Mouse (Mus musculus): ENCODE results near the gene Rps8.

Rps8 gene

DNA sequence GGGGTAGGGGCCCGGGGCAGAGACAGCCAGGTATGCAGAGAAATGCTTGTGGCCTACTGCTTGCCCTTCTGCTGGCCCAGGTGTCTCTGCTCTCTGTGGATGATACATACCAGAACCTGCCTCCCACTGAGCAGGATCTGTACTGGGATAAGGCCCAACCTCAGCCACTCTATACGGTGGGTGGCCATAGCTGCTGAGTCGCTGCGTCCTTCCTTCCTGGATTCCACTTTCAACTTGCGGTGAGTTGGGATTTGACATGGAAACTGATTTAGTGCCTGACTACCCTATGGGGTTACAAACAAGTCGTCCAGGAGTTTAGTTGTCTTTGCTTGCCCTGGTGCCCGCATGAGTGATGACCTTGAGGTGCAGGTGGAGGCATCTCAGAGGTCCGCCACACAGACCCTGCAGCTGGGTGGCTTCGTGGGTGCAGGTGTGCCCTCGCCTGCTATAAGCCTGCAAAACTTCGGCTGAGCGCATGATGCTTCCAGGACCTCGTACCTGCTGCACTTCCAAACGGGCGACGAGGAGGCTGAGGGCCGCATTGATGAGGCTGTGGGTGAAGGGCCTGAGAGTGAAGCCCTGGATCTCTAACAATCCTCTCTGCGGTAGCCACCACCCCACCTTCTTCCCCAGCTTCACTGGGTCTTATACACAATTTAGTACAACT lies 7.9 kb downstream of the Rps8 start:
- no peak for DNase-seq (ENCODE audit: low spot score)

DNA sequence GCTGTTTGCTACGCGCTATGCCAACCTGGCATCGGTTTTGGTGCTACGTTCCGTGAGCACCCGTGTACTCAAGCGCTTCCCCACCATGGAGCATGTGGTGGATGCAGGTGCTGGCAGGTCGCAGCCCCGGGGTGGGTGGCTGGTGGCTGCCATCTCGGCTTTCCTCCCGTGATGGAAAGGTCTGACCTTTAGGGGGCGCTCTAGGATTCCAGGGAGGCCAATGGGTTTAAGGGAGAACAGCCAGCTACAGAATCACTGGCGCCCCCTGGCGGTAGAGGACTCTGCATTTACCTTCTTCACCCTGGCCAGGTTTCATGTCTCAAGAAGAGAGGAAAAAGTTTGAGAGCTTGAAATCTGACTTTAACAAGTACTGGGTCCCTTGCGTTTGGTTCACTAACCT lies 9.9 kb downstream of the Rps8 start:
- no peak for DNase-seq (ENCODE audit: low spot score)

DNA sequence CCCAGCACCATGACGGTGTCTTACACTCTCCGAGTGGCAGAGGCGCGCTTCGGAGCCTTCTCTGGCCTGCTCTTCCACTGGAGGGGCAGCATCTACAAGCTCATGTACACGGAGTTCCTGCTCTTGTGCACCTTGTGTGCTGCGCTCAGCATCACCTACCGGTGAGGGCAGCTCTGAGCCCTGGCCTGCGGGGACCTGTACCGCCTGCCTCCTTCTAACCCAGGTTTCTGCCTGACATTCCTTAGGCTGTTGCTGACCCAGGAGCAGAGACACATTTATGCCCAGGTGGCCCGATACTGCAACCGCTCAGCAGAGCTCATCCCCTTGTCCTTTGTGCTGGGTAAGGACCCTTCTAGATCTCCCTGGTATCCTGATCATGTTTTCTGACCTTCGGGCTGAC lies 10.8 kb downstream of the Rps8 start:
- no peak for DNase-seq (ENCODE audit: low spot score)

- DNase-seq (ENCODE audit: low spot score): no peak
Measured at GRCm38 (mm10) chr4:117143023-117143422, 13.0 kb downstream of the Rps8 start.

- DNase-seq (ENCODE audit: low spot score): no peak
Measured at GRCm38 (mm10) chr4:117140613-117141012, 15.4 kb downstream of the Rps8 start.

DNA sequence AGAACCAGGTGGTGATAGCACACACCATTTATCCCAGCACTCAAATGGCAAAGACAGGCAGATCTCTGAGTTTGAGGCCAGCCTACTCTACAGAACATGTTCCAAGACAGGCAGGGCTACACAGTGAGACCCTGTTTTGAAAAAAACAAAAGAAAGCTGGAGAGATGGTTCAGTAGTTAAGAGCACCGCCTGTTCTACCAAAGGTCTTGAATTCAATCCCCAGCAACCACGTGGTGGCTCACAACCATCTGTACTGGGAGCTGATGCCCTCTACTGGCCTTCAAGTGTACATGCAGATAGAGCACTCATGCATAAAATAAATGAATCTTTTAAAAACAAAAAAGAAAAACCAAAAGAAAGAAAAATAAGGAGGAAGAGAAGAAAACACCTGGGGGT lies 16.8 kb downstream of the Rps8 start:
- DNase-seq (ENCODE audit: low spot score): no peak

DNA sequence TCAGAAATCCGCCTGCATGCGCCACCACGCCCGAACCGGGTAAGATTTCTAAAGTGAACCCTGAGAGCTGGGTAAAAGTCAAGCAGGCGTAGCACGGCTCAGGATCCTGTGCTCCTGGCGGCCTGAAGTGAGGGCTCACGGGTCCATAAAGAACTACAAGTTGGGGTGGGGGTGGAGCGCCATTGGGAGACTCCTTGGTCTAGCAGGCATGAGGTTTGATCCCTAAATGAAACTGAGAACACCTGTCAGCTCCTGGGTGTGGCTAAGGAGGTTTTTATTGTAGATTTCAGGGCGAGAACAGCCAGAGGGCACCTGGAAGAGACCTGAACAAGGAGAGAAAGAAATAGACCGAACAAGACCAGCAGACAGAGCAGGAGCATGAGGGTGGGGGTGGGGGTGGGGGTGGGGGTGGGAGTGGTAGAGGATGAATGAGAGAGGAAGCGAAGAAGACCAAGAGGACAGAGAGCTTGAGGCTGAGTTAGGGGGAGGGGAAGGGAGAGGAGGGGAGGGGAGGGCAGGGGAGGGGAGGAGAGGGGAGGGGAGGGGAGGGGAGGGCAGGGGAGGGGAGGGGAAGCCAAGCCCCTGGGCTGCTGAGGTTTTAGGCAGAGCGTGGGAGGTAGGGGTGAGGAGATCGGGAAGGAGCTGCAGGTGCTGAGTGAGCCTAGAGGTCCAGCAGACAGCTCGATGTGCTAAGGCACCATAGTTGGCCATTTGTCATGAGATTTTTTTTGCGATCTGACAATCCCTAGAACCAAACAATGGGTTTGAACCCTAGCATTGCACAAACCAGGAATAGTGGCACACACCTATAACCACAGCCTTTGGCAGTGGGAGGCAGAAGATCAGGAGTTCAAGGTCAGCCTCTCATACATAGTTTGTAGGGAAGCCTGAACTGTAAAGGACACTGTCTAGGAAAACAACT lies 17.5 kb downstream of the Rps8 start:
- DNase-seq (ENCODE audit: low spot score): no peak

- DNase-seq (ENCODE audit: low spot score): no peak
Measured at GRCm38 (mm10) chr4:117136034-117136433, 20.0 kb downstream of the Rps8 start.

DNA sequence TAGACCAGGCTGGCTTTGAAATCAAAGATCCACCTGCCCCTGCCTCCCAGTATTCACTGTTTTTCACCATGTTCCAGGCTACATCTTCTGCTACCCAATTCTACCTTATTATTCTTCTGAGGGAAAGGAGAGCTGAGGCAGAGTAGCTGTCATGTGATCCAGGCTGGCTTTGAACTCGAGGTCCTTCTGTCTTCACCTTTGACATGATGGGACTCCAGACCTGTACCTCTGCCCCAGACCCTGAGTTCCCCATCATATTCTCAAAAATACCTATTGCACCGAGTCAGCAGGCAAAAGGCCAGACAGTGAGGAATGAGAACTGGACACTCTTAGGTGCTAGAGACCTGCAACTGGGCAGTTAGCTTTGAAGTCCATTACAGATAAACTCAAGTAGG lies 21.4 kb downstream of the Rps8 start:
- DNase-seq (ENCODE audit: low spot score): no peak

- peak; percentile 88 for DNase-seq (ENCODE audit: low spot score)
Measured at GRCm38 (mm10) chr4:117133817-117134600, 22.0 kb downstream of the Rps8 start, which contains the start of gene Plk3. Gene Plk3, minus strand, starts transcription at chr4:117133963.

GRCm38 (mm10) chr4:117133366-117133796 lies 22.7 kb downstream of the Rps8 start:
- DNase-seq (ENCODE audit: low spot score): no peak

DNA sequence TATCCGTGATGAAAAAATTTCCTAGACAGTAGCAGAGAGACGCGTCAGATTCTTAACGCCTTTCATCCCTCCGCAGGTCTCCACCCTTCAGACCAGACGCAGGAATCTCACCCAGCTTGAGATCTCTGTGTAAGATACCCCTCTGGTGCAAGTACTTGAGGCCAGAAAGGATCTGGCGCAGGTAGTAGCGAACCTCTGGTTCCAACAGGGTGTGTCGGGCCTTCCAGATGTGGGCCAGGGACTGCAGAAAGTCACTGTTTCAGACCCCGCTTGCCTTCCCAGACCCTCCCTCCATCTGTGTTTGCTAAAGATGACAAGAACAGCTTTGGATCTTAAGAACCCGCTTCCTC lies 23.3 kb downstream of the Rps8 start:
- no peak for DNase-seq (ENCODE audit: low spot score)

DNA sequence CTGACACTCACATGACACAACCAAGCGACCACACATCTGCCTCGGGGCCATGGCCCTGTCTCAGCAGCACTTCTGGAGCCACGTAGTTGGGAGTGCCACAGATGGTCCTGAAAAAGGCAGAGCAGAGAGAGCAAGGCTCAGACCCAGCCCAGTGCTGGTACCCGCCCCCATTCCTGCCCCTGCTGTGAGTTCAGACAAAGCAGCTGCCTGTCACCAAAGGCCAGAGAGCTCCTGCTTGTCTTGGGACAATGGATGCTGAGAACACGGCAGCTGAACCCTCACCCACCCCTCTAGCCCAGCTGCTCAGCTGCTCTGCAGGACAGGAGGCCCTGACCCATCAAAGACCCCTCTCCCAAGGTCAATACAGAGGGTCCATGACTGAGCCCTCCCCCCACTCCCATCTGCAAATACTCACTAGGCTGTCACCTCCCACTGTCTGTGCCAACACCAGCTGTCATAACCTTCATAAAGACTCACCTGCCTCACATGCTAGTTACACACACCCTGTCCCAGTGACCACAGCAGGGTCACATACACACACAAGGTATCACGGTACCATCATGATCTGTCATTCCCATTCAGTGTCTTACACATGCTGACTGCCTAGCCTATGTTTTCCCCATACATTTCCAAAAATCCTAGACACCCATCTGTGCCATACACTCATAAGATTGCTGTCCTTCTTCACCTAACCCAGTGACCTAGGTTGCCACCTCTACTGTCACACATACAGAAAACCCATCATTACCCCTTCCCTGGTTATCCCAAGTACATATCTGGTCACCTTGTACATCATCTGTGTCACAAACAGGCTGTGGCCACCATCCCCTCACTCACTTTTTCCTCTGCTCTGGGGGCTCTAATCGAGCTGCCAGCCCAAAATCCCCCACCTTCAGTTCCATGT lies 23.9 kb downstream of the Rps8 start:
- no peak for DNase-seq (ENCODE audit: low spot score)

- no peak for DNase-seq (ENCODE audit: low spot score)
Measured at GRCm38 (mm10) chr4:117131198-117131597, 24.8 kb downstream of the Rps8 start.

- no peak for DNase-seq (ENCODE audit: low spot score)
Measured at GRCm38 (mm10) chr4:117130790-117131189, 25.3 kb downstream of the Rps8 start.

GRCm38 (mm10) chr4:117127991-117128686 lies 27.9 kb downstream of the Rps8 start:
- no peak for DNase-seq (ENCODE audit: low spot score)

GRCm38 (mm10) chr4:117126675-117127290 lies 29.3 kb downstream of the Rps8 start, which contains the start of gene Tctex1d4:
Gene Tctex1d4, plus strand, starts transcription at chr4:117126794.
- no peak for DNase-seq (ENCODE audit: low spot score)

DNA sequence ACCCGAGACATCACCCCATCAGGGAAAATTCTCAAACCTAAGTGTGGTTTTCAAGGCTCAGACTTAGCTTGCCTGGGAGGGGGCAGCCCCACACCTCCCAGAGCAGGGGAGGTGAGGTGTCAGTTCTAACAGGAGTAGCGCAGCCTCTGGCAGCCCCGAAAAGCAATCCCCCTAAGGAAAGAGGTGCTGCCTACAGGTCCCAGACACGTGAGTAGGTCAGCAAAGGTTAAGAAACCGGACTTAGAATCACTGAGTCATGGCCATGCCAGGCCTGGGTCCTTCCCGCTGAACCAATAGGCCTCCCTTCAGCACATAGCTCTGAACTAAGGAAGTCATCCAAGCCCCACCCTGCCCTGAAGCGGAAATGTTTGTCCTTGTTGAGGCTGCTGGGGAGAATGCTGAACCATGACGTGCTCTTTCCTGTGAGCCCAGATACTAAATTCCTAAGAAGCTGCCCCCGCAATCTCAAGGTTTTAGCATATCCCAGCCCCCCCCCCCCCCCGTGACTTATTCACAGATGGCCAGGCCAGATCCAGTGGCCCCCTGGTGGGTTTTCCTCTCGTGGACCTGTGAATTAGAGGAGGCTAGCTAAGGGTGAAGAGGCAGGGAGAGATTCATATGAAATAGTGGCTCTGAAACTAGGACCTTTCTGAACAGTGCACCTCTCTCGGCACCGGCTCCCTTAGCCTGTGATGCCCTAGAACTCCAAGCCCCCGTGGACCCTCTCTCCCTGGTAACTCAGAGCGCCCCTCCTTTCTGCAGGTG lies 30.0 kb downstream of the Rps8 start:
- DNase-seq (ENCODE audit: low spot score): no peak

DNA sequence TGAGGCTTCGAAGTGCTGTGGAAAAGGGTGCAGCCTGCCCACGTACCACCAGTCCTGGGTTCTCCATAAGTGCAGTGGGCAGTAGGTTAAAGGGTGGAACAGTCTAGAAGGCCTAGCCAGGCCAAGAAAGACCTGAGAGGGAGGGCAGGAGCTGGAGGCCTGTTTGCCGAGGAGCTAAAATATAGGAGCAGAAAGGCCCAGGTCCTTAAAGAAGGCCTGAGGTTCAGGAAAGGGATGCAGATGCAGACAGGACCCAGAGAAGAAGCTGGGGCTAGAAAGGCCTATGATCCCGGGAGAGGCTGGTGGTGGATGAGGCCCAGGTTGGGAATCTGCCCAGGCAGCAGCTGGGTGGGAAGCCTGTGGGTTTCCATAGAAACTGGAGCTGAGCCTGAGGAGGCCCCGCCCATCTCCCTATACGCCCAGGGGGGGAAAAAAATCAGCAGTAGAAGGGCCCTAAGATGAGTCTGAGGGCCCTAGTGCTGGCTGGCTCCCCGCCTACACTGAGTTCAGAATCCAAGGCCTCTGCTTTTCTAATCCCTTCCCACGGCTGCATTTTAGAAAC lies 30.6 kb downstream of the Rps8 start, which contains the start of gene Btbd19:
TSS of gene Btbd19 (minus strand) at position 378 of the 562 bp plus-strand sequence.
- peak; percentile 57 for DNase-seq (ENCODE audit: low spot score)
